Comparison of ENCODE assay signal across 10 mouse cellular contexts in the genomic region with DNA sequence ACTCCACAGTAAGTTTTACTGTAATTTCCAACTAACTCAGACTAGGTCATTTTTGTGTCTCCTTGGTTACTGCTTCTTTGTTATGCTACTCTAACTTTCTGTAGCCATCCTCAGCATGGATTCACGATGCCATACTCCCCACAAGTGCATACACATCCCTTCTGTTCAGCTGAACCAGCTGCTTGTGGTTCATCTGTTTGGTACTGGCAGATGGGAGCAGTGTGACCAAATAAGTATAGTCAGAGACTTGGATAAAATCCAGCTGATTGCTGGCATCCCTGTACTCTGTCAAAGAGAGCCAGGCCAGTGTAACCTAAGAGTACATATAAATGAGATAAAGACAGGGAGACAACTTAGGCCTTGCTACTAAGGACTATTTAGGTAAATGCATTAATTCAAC.
DNase-seq lines count a peak whose midpoint lies in the region; ATAC-seq and TF ChIP-seq lines count a peak whose summit lies in the region.
"Had no signal": no experiment of that assay in that cellular context is flagged by ENCODE, and none has a peak within 500 bp of the region (broad histone marks: within the 10 kb centered on the region; RNA-seq: fewer than 3 reads in every experiment).

No protein-coding gene starts in this region.

- no peaks in the 10 kb centered on the region for H3K36me3 ChIP-seq in hindbrain, postnatal 0 days (ENCODE audit: insufficient read depth, low read length)
- H3K36me3 ChIP-seq in midbrain, embryonic 15.5 days (replicated peaks) = no peaks in the 10 kb centered on the region
- no peaks in the 10 kb centered on the region for H3K36me3 ChIP-seq in kidney, adult 2 months (ENCODE audit: control insufficient read depth, insufficient read depth, low read length)
- no peaks in the 10 kb centered on the region for H3K36me3 ChIP-seq in kidney, embryonic 15.5 days
- H3K36me3 ChIP-seq: liver, embryonic 13.5 days; stomach, embryonic 15.5 days had no signal

- no peak for TF ChIP-seq POLR2A in kidney, adult 2 months (IDR thresholded peaks at IDR 0.05; ENCODE audit: low read depth, low read length)

- no peaks in the 10 kb centered on the region for H3K27me3 ChIP-seq in hindbrain, postnatal 0 days (ENCODE audit: insufficient read depth, low read length)
- no peaks in the 10 kb centered on the region for H3K27me3 ChIP-seq in midbrain, embryonic 15.5 days (replicated peaks)
- no peaks in the 10 kb centered on the region for H3K27me3 ChIP-seq in kidney, adult 2 months (replicated peaks; ENCODE audit: control insufficient read depth, insufficient read depth, low read length)
- H3K27me3 ChIP-seq in kidney, embryonic 15.5 days = no peaks in the 10 kb centered on the region
- H3K27me3 ChIP-seq: liver, embryonic 13.5 days; stomach, embryonic 15.5 days had no signal

- H3K4me3 ChIP-seq in hindbrain, postnatal 0 days (ENCODE audit: low read length) = no peak overlapping the region
- H3K4me3 ChIP-seq in midbrain, embryonic 15.5 days = no peak overlapping the region
- H3K4me3 ChIP-seq in kidney, adult 2 months (ENCODE audit: insufficient read depth, low read depth, low read length) = no peak overlapping the region
- no peak overlapping the region for H3K4me3 ChIP-seq in kidney, embryonic 15.5 days (replicated peaks)
- H3K4me3 ChIP-seq: liver, embryonic 13.5 days; stomach, embryonic 15.5 days had no signal

- no peaks in the 10 kb centered on the region for H3K9me3 ChIP-seq in hindbrain, postnatal 0 days (ENCODE audit: low read length)
- no peaks in the 10 kb centered on the region for H3K9me3 ChIP-seq in midbrain, embryonic 15.5 days
- no peaks in the 10 kb centered on the region for H3K9me3 ChIP-seq in kidney, embryonic 15.5 days (replicated peaks)
- H3K9me3 ChIP-seq: liver, embryonic 13.5 days; stomach, embryonic 15.5 days had no signal

- no peak overlapping the region for H3K27ac ChIP-seq in hindbrain, postnatal 0 days
- no peak overlapping the region for H3K27ac ChIP-seq in midbrain, embryonic 15.5 days
- no peak overlapping the region for H3K27ac ChIP-seq in kidney, adult 2 months (ENCODE audit: insufficient read depth, low read depth, low read length)
- H3K27ac ChIP-seq in kidney, embryonic 15.5 days = no peak overlapping the region
- H3K27ac ChIP-seq: liver, embryonic 13.5 days; stomach, embryonic 15.5 days had no signal

- no peak overlapping the region for H3K4me2 ChIP-seq in hindbrain, postnatal 0 days (ENCODE audit: low read depth, low read length)
- H3K4me2 ChIP-seq in midbrain, embryonic 15.5 days = no peak overlapping the region
- no peak overlapping the region for H3K4me2 ChIP-seq in kidney, embryonic 15.5 days
- H3K4me2 ChIP-seq: liver, embryonic 13.5 days; stomach, embryonic 15.5 days had no signal

- H3K9ac ChIP-seq in hindbrain, postnatal 0 days (replicated peaks; ENCODE audit: low read length) = no peak overlapping the region
- no peak overlapping the region for H3K9ac ChIP-seq in midbrain, embryonic 15.5 days
- H3K9ac ChIP-seq in kidney, embryonic 15.5 days = no peak overlapping the region
- H3K9ac ChIP-seq: liver, embryonic 13.5 days; stomach, embryonic 15.5 days had no signal

- no peak for TF ChIP-seq CTCF in hindbrain, postnatal 0 days (IDR thresholded peaks at IDR 0.05; ENCODE audit: low read depth)
- no peak for TF ChIP-seq CTCF in kidney, adult 2 months (conservative IDR thresholded peaks at IDR 0.05; ENCODE audit: insufficient read depth, insufficient read length, low read depth, low read length)

- DNase-seq in cerebellum, adult 11-12 months = peak; percentile 19
- peak; percentile 11 for DNase-seq in embryo, embryonic 11 days
- peak; percentile 91 for DNase-seq in hindbrain, postnatal 0 days (ENCODE audit: low spot score)
- no peak for DNase-seq in kidney, postnatal 10 days
- no peak for DNase-seq in kidney, adult 2 months
- no peak for DNase-seq in kidney, adult 8-10 months
- DNase-seq: liver, embryonic 13.5 days had no signal

- ATAC-seq in hindbrain, postnatal 0 days = peak; percentile 95
- peak; percentile 94 for ATAC-seq in midbrain, embryonic 15.5 days (replicated peaks)
- ATAC-seq in kidney, embryonic 15.5 days (replicated peaks; ENCODE audit: low FRiP score) = no peak

- peaks cover 3% of the 10 kb centered on the region; the same call in 1 of the 2 replicates for H3K4me1 ChIP-seq in hindbrain, postnatal 0 days (ENCODE audit: insufficient read depth, low read length)
- no peaks in the 10 kb centered on the region for H3K4me1 ChIP-seq in midbrain, embryonic 15.5 days
- no peaks in the 10 kb centered on the region for H3K4me1 ChIP-seq in kidney, adult 2 months (ENCODE audit: control insufficient read depth, insufficient read depth, low read length)
- H3K4me1 ChIP-seq in kidney, embryonic 15.5 days = 0 out of 2 replicates have a peak, but pooled peaks cover 4% of the 10 kb centered on the region
- H3K4me1 ChIP-seq: liver, embryonic 13.5 days; stomach, embryonic 15.5 days had no signal

- WGBS in hindbrain, postnatal 0 days = 6% methylated on average over 1 of the region's 1 CpGs
- WGBS in midbrain, embryonic 15.5 days = 3% methylated on average over 1 of the region's 1 CpGs
- WGBS in kidney, adult 2 months = 55% methylated on average over 1 of the region's 1 CpGs
- WGBS in kidney, embryonic 15.5 days = 79% methylated on average over 1 of the region's 1 CpGs

Comparison
In these comparisons a context has a peak if more than half of its experiments do, and no peak if none do; other contexts are left out.
1. DNase-seq: peak in cerebellum, adult 11-12 months (single experiment), embryo, embryonic 11 days (single experiment) and hindbrain, postnatal 0 days (single experiment); none in kidney, postnatal 10 days (single experiment), kidney, adult 2 months (single experiment) and kidney, adult 8-10 months (0 of 2).